Mouse (Mus musculus) urinary bladder, postnatal 10 days (tissue): ENCODE data around the gene Erlin1.

Experiments used
- DNase-seq: peaks from one replicate; pipeline ENCODE4 v3.0.0; 2022; ENCODE audit warnings: low spot score

The Erlin1 gene

DNA sequence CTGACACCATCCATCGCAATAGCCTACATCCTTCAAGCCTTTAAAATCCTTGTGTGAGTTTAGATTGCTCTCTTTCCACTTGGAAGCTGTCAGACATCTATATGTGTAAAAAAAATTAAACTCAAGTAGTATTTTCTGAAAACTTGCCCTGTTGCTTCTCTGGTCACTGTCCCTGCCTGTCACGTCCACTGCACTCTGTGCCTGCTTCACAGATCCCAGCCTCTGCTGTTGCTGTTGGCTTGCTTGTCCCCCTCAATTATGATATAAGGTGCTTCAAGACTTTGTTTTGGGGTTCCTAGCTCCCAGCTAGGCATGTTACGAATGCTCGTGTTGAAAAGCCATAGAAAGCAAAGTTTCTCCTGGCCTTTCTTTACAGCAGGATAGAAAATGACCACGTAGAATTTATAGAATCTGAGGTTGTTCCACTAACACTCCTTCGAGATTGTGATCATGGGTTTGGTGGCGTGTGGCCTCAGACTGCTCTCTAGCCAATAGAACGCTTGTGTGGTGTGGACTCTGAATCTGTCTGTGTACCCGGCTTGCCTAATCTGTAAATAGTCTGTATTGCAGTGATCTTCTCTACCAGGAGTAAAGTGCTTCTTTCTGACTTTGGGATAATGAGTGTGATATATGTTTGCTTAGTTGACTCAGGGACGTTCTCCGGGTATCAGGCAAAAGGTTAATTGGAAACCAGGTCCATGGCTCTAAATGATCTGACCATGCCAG is 70.6 kb downstream of the Erlin1 start:
- DNase-seq: no peak

DNA sequence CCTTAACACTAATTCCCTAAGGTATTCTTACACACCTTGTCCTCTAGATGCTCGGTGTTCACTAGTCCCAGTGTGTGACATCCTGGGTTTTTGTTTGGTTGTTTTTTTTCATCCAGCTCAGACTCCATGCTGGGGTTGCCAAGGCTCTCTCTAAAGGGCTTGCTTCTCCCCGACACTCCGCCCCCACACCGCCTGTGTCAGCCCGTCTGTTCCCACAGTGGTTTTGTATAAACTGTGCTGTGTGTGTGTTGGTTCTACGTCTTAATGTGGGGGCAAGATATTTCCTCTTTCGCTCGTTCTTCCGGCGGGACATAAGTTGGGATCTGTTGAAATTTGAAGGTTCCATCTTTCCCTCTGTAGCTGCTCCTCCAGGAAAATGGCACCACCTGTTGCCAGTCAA is 71.5 kb downstream of the Erlin1 start:
- DNase-seq: no peak

GRCm38 (mm10) chr19:43995427-43995826 is 74.2 kb downstream of the Erlin1 start:
- DNase-seq: no peak

- DNase-seq: no peak
Measured at GRCm38 (mm10) chr19:43992464-43992863, 77.1 kb downstream of the Erlin1 start.

GRCm38 (mm10) chr19:43990362-43990761 is 79.2 kb downstream of the Erlin1 start:
- no peak for DNase-seq

DNA sequence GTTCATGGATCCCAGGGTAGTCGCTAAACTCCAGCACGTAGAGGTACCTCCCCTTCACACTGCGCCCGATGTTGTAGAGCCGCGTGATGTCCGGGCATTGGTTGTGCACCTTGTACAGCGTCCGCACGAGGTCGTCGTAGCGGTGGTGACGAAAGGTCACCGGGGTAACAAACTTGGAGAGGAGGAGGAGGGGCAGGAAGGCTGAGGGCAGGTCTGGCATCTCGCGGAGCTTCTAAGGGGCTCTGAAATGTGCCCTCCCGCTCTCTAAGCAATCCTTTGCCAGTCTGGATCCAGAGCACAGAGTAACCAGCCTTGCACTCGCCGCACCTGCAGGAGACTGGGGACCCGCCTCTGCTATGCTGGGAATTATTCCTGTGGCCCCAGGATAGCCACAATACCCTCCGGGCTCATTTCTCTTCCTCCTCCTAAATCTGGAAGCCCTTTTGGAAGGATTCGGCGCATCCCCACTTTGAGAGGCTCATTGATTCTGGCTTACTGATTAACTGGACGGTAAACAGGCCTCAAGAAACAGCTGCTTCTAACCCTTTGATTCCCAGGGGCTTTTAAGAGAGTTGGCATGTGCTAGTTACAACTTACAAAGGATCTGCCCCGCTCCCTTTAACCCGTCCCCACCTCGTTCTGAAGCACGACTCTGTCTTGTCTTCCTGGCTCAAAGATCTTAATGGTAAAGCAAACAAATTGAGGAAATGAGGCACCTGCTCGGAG is 83.4 kb downstream of the Erlin1 start, which contains the start of gene Cpn1:
Gene Cpn1, minus strand, starts transcription at position 488 of the 726 bp plus-strand sequence.
- no peak for DNase-seq
